Mouse (Mus musculus): ENCODE measurements at regions not wholly inside any gene's neighbourhood (a gene's known extent, or its start where the extent isn't known, plus 50 kb on each side); places are given as distances from the start of the nearest gene placed in this dataset.

GRCm38 (mm10) chr4:114353058-114353457 is 53.5 kb upstream of the Trabd2b start:
- DNase-seq (ENCODE audit: low spot score in 2 of 2), result no peak
